Mouse (Mus musculus) neural tube, embryonic 11.5 days (tissue): ENCODE results near the gene Tmem115. TPM values are rescaled to one million over a fixed set of nuclear protein-coding genes. Genes with fewer than 3 reads are reported as not detected.

Experiments
- ATAC-seq: fragments of 200-750 bp; cut with Nextera tagmentation; 2 replicates; pipeline ENCODE4 v1.8.0; 2017; ENCODE audit warnings: moderate number of reproducible peaks, mild to moderate bottlenecking, moderate TSS enrichment, moderate library complexity; ENCODE audit not compliant: insufficient read depth, low FRiP score, low TSS enrichment
- DNase-seq: peaks from one replicate; pipeline ENCODE4 v3.0.0-alpha.2; 2015; ENCODE audit warnings: low spot score
- H3K27ac ChIP-seq: fragments of 300-500 bp; sonication (generic); 2 replicates; pipeline ENCODE4 v1.5.1; 2014; ENCODE audit warnings: low read depth, mild to moderate bottlenecking, low read length
- H3K27me3 ChIP-seq: fragments of 300-500 bp; sonication (generic); 2 replicates; pipeline ENCODE4 v1.6.1; 2014; ENCODE audit warnings: mild to moderate bottlenecking, low read length, mixed read lengths; ENCODE audit not compliant: control insufficient read depth, insufficient read depth
- H3K36me3 ChIP-seq: fragments of 300-500 bp; sonication (generic); 2 replicates; pipeline ENCODE4 v1.6.1; 2014; ENCODE audit warnings: mild to moderate bottlenecking, low read length, moderate library complexity, mixed read lengths; ENCODE audit not compliant: control insufficient read depth, insufficient read depth
- H3K4me1 ChIP-seq: fragments of 300-500 bp; sonication (generic); 2 replicates; pipeline ENCODE4 v1.6.1; 2014; ENCODE audit warnings: low read length, mixed read lengths; ENCODE audit not compliant: control insufficient read depth, insufficient read depth
- H3K4me2 ChIP-seq: fragments of 300-500 bp; sonication (generic); 2 replicates; pipeline ENCODE4 v1.6.1; 2014; ENCODE audit warnings: low read depth, mild to moderate bottlenecking, moderate library complexity
- H3K4me3 ChIP-seq: fragments of 300-500 bp; sonication (generic); 2 replicates; pipeline ENCODE4 v1.5.1; 2014; ENCODE audit warnings: low read depth, low read length
- H3K9ac ChIP-seq: fragments of 300-500 bp; sonication (generic); 2 replicates; pipeline ENCODE4 v1.6.1; 2014; ENCODE audit warnings: mild to moderate bottlenecking, low read length
- H3K9me3 ChIP-seq: fragments of 300-500 bp; sonication (generic); 2 replicates; pipeline ENCODE4 v1.6.1; 2016; ENCODE audit warnings: low read length; ENCODE audit not compliant: control insufficient read depth
- WGBS: fragments of 180-500 bp; shearing (Covaris S2); extraction: QIAGEN DNeasy Blood & Tissue Kit; methylation state at CpG from one replicate; pipeline ENCODE4 v1.1.7; 2014; 5-methylcytosine and 5-hydroxymethylcytosine counted together
- polyA plus RNA-seq: library from polyadenylated mRNA; unstranded; fragments of >200 nt; fragmentation: Nextera tagmentation; extraction: Ambion mirVana; gene quantifications from 2 replicates; pipeline ENCODE4 v1.2.1, GENCODE M21; 2014

The Tmem115 gene
- polyA plus RNA-seq, 1 experiment from 2014 or later = 47.0 TPM

DNA sequence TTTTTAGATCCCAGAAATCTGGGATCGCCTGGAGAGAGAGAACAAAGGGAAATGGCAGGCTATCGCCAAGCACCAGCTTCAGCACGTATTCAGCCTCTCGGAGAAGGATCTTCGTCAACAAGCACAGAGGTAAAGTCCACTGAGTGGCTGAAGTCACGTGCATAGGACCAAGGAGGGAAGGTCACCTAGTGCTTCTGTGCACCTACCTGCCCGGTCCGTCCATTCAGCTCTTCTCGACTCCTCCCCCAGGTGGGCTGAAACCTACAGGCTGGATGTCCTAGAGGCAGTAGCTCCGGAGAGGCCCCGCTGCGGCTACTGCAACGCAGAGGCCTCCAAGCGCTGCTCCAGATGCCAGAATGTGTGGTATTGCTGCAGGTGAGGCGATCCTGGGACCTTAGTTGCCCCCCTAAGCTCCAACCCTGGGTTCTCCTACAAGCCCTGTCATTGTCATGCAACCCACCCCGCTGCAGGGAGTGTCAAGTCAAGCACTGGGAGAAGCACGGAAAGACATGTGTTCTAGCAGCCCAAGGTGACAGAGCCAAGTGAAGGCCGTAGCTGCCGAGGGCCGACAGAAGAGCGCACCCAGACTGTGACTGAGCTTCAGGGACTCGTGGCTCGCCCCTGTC, 16.9 kb downstream of the Tmem115 start:
- 22% methylated on average over 23 of the region's 23 CpGs for WGBS
- DNase-seq (no peak), ATAC-seq (no peak)
- Histone ChIP-seq H3K4me3 (peak overlapping the region; percentile 40; the same call in 1 of the 2 replicates), H3K36me3 (no peaks in the 10 kb centered on the region), H3K4me2 (peak overlapping the region; percentile 70), H3K27ac (no peak overlapping the region), H3K9ac (0 out of 2 replicates have a peak overlapping the region, but pooled peaks have one; percentile 1), H3K9me3 (no peaks in the 10 kb centered on the region), H3K4me1 (peaks cover 32% of the 10 kb centered on the region), H3K27me3 (peaks cover 30% of the 10 kb centered on the region)

DNA sequence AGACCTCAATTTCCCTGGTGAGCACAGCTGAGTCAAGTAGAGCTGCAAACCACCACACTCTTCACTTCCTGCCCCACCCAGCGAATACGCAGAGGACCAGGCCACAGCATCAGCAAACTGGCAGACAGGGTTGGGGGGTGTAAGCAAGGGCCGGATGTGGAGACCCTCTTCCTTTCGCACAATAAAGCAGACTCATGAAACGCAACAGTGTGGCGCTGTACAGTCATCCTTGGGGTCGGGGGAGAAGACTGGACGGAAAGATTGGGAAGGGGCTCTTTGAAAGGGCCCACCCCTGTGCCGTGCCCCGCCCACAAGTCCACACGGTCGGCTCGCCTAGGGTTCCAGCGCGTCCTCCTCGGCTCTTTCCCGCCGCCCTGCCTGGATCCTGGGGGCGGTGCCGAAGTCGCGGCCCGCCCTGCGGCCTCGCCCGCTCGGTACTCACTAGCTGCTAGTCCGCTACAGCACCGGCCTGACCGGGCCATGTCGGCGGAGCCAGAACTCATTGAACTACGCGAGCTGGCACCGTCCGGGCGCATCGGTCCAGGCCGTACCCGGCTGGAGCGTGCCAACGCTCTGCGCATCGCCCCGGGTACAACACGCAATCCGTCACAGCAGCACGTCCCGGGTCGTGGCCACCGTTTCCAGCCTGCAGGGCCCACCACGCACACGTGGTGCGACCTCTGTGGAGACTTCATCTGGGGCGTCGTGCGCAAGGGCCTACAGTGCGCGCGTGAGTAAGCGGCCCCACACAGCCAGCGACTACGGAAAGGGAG, 17.6 kb downstream of the Tmem115 start, which contains the start of gene Rassf1:
Rassf1 (plus strand) TSS at position 439 of the 773 bp plus-strand sequence.
- DNase-seq (peak; percentile 67), ATAC-seq (no peak)
- Histone ChIP-seq H3K27me3 (peaks cover 30% of the 10 kb centered on the region), H3K4me3 (peak within 1 kb of the TSS; percentile 40), H3K36me3 (no peaks in the 10 kb centered on the region), H3K9me3 (no peaks in the 10 kb centered on the region), H3K4me2 (peak within 1 kb of the TSS; percentile 70), H3K9ac (peak within 1 kb of the TSS; percentile 52), H3K27ac (peak within 1 kb of the TSS; percentile 15; the same call in 1 of the 2 replicates), H3K4me1 (peaks cover 39% of the 10 kb centered on the region)
- WGBS = 1% methylated on average over 53 of the region's 63 CpGs

DNA sequence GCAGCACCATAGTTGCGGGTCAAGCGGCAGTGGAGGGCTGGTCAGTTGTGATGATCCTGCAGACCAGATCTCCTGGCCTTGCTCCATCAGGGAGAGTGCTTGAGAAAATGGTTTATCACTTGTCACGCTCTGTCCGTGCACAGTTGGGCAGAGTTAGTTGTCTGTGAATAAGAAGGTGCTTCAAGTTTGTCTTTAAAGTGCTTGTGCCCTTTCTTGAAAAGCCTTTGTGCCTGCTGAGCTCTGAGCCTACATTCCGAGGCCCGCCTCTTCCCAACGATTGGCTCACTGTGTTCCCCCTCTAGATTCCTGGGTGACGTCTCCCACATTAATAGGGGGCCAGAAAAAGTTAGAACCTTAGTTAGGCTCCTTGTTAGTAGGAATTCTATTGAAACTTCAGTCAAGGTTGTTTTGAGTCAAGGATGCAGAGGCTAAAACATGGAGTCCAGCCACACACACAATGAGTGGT, 18.2 kb downstream of the Tmem115 start:
- H3K36me3 ChIP-seq = no peaks in the 10 kb centered on the region
- ATAC-seq (no peak), DNase-seq (no peak)
- peak overlapping the region; percentile 40 for H3K4me3 ChIP-seq
- H3K9ac ChIP-seq = peak overlapping the region; percentile 52
- no peaks in the 10 kb centered on the region for H3K9me3 ChIP-seq
- peaks cover 37% of the 10 kb centered on the region for H3K4me1 ChIP-seq
- H3K27me3 ChIP-seq = peaks cover 30% of the 10 kb centered on the region
- H3K4me2 ChIP-seq = peak overlapping the region; percentile 70
- WGBS = 10% methylated on average over 8 of the region's 8 CpGs
- peak overlapping the region; percentile 15; the same call in 1 of the 2 replicates for H3K27ac ChIP-seq

DNA sequence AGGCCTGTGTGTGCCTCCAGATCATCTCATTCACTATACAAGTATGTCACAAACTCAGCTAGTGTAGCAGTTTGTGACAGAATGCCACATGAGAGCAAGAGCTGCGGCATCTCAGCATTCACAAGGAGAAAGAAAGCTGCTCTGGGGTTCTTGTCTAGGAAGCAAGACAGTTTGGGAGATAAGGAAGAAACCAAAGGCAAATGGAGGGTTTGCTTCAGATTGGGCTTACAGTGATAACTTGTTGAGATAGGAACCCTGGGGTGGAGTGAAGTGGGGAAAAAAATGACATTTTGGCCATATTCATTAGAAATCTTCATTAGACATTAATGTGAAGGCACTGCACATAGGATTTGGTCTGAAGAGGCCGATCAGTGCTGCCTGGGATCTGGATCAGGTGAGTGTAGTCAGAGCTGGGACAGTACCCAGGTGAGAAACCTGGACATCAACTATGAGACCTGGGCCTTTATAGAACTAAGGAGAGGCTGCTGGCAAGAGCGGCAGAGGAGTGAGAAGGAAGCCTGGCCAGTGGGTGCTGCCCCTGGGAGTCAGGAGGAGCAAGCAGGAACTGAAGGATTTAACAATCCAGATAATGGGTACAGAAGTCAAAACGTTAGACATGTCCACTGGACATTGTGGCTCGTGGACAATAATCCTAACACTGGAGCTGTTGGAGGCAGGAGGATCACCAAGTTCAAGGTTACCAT, 19.1 kb downstream of the Tmem115 start:
- Histone ChIP-seq H3K4me3 (no peak overlapping the region), H3K4me1 (peaks cover 31% of the 10 kb centered on the region), H3K27ac (no peak overlapping the region), H3K9me3 (no peaks in the 10 kb centered on the region), H3K36me3 (peaks cover 5% of the 10 kb centered on the region), H3K9ac (no peak overlapping the region), H3K27me3 (peaks cover 30% of the 10 kb centered on the region), H3K4me2 (no peak overlapping the region; the same call in 1 of the 2 replicates)
- DNase-seq (no peak), ATAC-seq (no peak)
- 77% methylated on average over 5 of the region's 5 CpGs for WGBS

DNA sequence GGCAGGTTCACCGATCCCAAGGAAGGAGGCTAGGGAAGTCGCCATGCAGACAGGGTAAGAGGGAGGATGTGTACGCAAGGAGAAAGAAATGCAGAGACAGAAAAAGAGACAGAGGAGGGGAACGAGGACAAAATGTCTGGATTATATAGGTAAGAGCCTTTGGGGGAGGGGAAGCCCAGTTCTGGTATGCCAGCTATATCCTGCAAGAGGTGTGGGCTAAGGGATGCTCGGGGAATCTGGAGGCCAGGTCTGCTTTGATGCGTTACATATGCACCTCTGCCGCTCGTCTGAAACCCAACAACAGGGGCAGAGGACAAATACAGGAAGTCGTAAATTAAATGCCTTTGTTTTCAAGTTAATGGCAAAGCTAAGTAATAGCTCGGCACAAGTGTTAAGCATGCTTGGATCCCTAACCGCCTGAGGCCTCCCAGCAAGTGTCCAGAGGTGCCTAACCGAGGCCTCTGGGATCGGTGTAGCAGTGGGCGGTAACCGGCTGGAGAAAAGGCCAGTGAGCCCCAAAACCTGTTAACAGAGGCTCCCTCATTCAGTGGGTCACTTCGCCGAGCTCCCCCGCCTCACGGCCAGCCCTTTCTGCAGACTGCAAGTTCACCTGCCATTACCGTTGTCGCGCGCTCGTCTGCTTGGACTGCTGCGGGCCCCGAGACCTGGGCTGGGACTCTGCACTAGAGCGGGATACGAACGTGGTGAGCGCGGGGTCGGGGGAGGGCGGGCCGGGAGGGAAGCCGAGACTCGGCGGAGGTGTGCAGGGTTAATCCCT, 20.0 kb downstream of the Tmem115 start:
- H3K4me3 ChIP-seq = peak overlapping the region; percentile 80
- 4% methylated on average over 36 of the region's 37 CpGs for WGBS

DNA sequence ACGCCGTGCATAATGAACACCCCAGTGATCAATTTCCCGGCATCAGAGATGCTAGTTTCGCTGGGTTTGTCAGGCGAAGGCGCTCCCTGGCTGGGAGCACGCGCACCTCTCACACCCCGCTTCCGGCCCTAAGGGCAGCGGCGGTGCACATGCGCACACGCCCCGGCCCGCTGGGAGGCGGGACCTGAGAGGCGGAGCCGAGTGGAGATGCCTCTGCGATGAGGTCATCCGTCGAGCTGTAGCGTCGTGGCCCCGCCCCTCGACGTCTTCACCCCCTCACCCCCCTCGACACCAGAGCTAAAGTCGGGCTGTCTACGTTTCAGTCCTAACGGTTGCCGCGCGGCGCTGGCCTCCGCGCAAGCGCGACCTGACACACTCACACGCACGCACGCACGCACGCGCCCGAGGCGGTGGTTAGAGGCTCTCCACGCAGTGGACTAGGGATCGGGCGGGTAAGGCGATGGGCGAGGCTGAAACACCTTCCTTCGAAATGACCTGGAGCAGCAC, 20.6 kb downstream of the Tmem115 start:
- ATAC-seq (peak; percentile 89), DNase-seq (peak; percentile 100)
- peak overlapping the region; percentile 82 for H3K9ac ChIP-seq
- peaks cover 13% of the 10 kb centered on the region for H3K36me3 ChIP-seq
- peaks cover 30% of the 10 kb centered on the region for H3K27me3 ChIP-seq
- under 1% methylated on average over 53 of the region's 53 CpGs for WGBS
- H3K4me3 ChIP-seq = peak overlapping the region; percentile 80
- H3K4me2 ChIP-seq = peak overlapping the region; percentile 92
- peaks cover 31% of the 10 kb centered on the region for H3K4me1 ChIP-seq
- H3K9me3 ChIP-seq = no peaks in the 10 kb centered on the region
- H3K27ac ChIP-seq = peak overlapping the region; percentile 88

More for the DNA sequence above, 20.0 kb downstream of the Tmem115 start:
- Histone ChIP-seq H3K4me1 (peaks cover 31% of the 10 kb centered on the region), H3K27me3 (peaks cover 30% of the 10 kb centered on the region), H3K4me2 (peak overlapping the region; percentile 92), H3K9me3 (no peaks in the 10 kb centered on the region), H3K27ac (peak overlapping the region; percentile 77), H3K9ac (peak overlapping the region; percentile 62), H3K36me3 (peaks cover 9% of the 10 kb centered on the region)
- DNase-seq = no peak
- peak; percentile 69 for ATAC-seq

DNA sequence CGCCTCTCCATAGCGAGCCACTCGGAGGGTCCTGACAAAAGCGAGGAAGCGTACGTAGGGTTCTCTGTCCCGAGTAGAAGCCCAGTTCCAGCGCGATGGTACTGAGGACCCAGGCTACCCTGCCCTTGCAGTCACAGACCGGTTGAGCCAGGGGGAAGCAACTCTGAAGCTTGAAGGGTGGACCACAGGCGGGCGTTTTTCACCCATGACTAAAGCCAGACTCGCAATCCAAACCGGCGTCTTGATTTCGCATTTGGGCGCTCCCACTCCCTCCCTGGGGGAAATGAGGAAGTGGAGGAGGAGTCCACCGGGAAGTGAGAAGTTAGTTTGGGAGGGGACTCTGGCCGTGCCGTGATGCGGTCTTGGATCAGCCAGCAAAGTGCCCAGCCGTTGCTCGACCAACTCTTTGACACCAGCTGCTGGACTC, 21.3 kb downstream of the Tmem115 start:
- ATAC-seq = peak; percentile 35; the same call in 1 of the 2 replicates
- Histone ChIP-seq H3K27me3 (peaks cover 26% of the 10 kb centered on the region), H3K9me3 (no peaks in the 10 kb centered on the region), H3K4me1 (peaks cover 31% of the 10 kb centered on the region), H3K36me3 (peaks cover 15% of the 10 kb centered on the region), H3K4me2 (peak overlapping the region; percentile 92), H3K4me3 (peak overlapping the region; percentile 80), H3K27ac (peak overlapping the region; percentile 88), H3K9ac (peak overlapping the region; percentile 82)
- peak; percentile 50 for DNase-seq
- under 1% methylated on average over 23 of the region's 23 CpGs for WGBS
